Mouse (Mus musculus) limb, embryonic 11.5 days (tissue): ENCODE results near the gene Serinc2. TPM values are rescaled to one million over a fixed set of nuclear protein-coding genes. Genes with fewer than 3 reads are reported as not detected.

Experiments
- ATAC-seq: fragments of 200-750 bp; cut with Nextera tagmentation; 2 replicates; pipeline ENCODE4 v1.8.0; 2017; ENCODE audit warnings: low read depth; ENCODE audit not compliant: insufficient number of reproducible peaks, low FRiP score, low TSS enrichment
- DNase-seq: peaks from one replicate; pipeline ENCODE4 v3.0.0-alpha.2; 2015; ENCODE audit warnings: low spot score
- H3K27ac ChIP-seq: fragments of 300-500 bp; sonication (generic); replicated peaks from 2 replicates; pipeline ENCODE4 v1.5.1; 2014; ENCODE audit warnings: low read depth, mild to moderate bottlenecking, low read length
- H3K27me3 ChIP-seq: fragments of 300-500 bp; sonication (generic); 2 replicates; pipeline ENCODE4 v1.6.1; 2014; ENCODE audit warnings: mild to moderate bottlenecking, low read length, mixed read lengths; ENCODE audit not compliant: control insufficient read depth, insufficient read depth
- H3K36me3 ChIP-seq: fragments of 300-500 bp; sonication (generic); 2 replicates; pipeline ENCODE4 v1.6.1; 2014; ENCODE audit warnings: mild to moderate bottlenecking, low read length, moderate library complexity, mixed read lengths; ENCODE audit not compliant: control insufficient read depth, insufficient read depth
- H3K4me1 ChIP-seq: fragments of 300-500 bp; sonication (generic); 2 replicates; pipeline ENCODE4 v1.6.1; 2014; ENCODE audit warnings: low read length, mixed read lengths; ENCODE audit not compliant: control insufficient read depth, insufficient read depth
- H3K4me2 ChIP-seq: fragments of 300-500 bp; sonication (generic); 2 replicates; pipeline ENCODE4 v1.6.1; 2014; ENCODE audit warnings: low read depth, mild to moderate bottlenecking, moderate library complexity; ENCODE audit not compliant: severe bottlenecking
- H3K4me3 ChIP-seq: fragments of 300-500 bp; sonication (generic); 2 replicates; pipeline ENCODE4 v1.5.1; 2014; ENCODE audit warnings: low read depth, low read length
- H3K9ac ChIP-seq: fragments of 300-500 bp; sonication (generic); 2 replicates; pipeline ENCODE4 v1.6.1; 2014; ENCODE audit warnings: mild to moderate bottlenecking, low read length
- H3K9me3 ChIP-seq: fragments of 300-500 bp; sonication (generic); 2 replicates; pipeline ENCODE4 v1.6.1; 2016; ENCODE audit warnings: low read length; ENCODE audit not compliant: control insufficient read depth
- WGBS: fragments of 180-500 bp; shearing (Covaris S2); extraction: QIAGEN DNeasy Blood & Tissue Kit; methylation state at CpG from one replicate; pipeline ENCODE4 v1.1.7; 2014; 5-methylcytosine and 5-hydroxymethylcytosine counted together
- polyA plus RNA-seq: library from polyadenylated mRNA; unstranded; fragments of >200 nt; fragmentation: Nextera tagmentation; extraction: Ambion mirVana; gene quantifications from 2 replicates; pipeline ENCODE4 v1.2.1, GENCODE M21; 2014

Serinc2 gene
- polyA plus RNA-seq, 1 experiment from 2014 or later = 136 TPM

GRCm38 (mm10) chr4:130306796-130307630 is 28.0 kb upstream of the Serinc2 start:
- no peak for ATAC-seq
- Histone ChIP-seq H3K27me3 (peaks cover 36% of the 10 kb centered on the region), H3K4me2 (no peak overlapping the region), H3K27ac (no peak overlapping the region), H3K9ac (no peak overlapping the region), H3K9me3 (no peaks in the 10 kb centered on the region), H3K36me3 (no peaks in the 10 kb centered on the region), H3K4me3 (no peak overlapping the region), H3K4me1 (peaks cover 14% of the 10 kb centered on the region; the same call in 1 of the 2 replicates)
- no peak for DNase-seq
- WGBS = 76% methylated on average over 10 of the region's 10 CpGs

GRCm38 (mm10) chr4:130304746-130305145 is 25.7 kb upstream of the Serinc2 start:
- H3K9me3 ChIP-seq = no peaks in the 10 kb centered on the region
- ATAC-seq (no peak), DNase-seq (no peak)
- H3K4me1 ChIP-seq = peaks cover 14% of the 10 kb centered on the region; the same call in 1 of the 2 replicates
- no peak overlapping the region for H3K9ac ChIP-seq
- H3K4me3 ChIP-seq = no peak overlapping the region
- H3K27ac ChIP-seq = no peak overlapping the region
- H3K4me2 ChIP-seq = no peak overlapping the region
- H3K27me3 ChIP-seq = peaks cover 31% of the 10 kb centered on the region
- H3K36me3 ChIP-seq = no peaks in the 10 kb centered on the region
- 17% methylated on average over 3 of the region's 3 CpGs for WGBS

GRCm38 (mm10) chr4:130302285-130302870 is 23.4 kb upstream of the Serinc2 start:
- H3K9me3 ChIP-seq = no peaks in the 10 kb centered on the region
- 67% methylated on average over 12 of the region's 12 CpGs for WGBS
- no peak overlapping the region for H3K4me2 ChIP-seq
- DNase-seq (no peak), ATAC-seq (no peak)
- H3K36me3 ChIP-seq = no peaks in the 10 kb centered on the region
- no peak overlapping the region for H3K4me3 ChIP-seq
- H3K9ac ChIP-seq = no peak overlapping the region
- H3K4me1 ChIP-seq = no peaks in the 10 kb centered on the region
- peaks cover 8% of the 10 kb centered on the region for H3K27me3 ChIP-seq
- no peak overlapping the region for H3K27ac ChIP-seq

- DNase-seq (no peak), ATAC-seq (no peak)
- Histone ChIP-seq H3K36me3 (no peaks in the 10 kb centered on the region), H3K27ac (no peak overlapping the region), H3K9ac (no peak overlapping the region), H3K9me3 (no peaks in the 10 kb centered on the region), H3K27me3 (no peaks in the 10 kb centered on the region), H3K4me3 (no peak overlapping the region), H3K4me2 (no peak overlapping the region), H3K4me1 (no peaks in the 10 kb centered on the region)
- WGBS = 74% methylated on average over 8 of the region's 8 CpGs
These were observed 20.6 kb upstream of the Serinc2 start for GRCm38 (mm10) chr4:130299629-130300018.

GRCm38 (mm10) chr4:130298877-130299628 is 20.0 kb upstream of the Serinc2 start:
- Histone ChIP-seq H3K27me3 (no peaks in the 10 kb centered on the region), H3K4me1 (no peaks in the 10 kb centered on the region), H3K4me3 (no peak overlapping the region), H3K4me2 (no peak overlapping the region), H3K9ac (no peak overlapping the region), H3K36me3 (no peaks in the 10 kb centered on the region), H3K27ac (no peak overlapping the region), H3K9me3 (no peaks in the 10 kb centered on the region)
- DNase-seq (no peak), ATAC-seq (no peak)
- WGBS = 73% methylated on average over 11 of the region's 11 CpGs

GRCm38 (mm10) chr4:130297123-130297529 is 18.1 kb upstream of the Serinc2 start:
- no peaks in the 10 kb centered on the region for H3K9me3 ChIP-seq
- no peaks in the 10 kb centered on the region for H3K36me3 ChIP-seq
- peak; percentile 57 for DNase-seq
- H3K4me3 ChIP-seq = no peak overlapping the region
- no peak overlapping the region for H3K27ac ChIP-seq
- H3K4me1 ChIP-seq = no peaks in the 10 kb centered on the region
- no peak for ATAC-seq
- WGBS = 30% methylated on average over 13 of the region's 13 CpGs
- H3K4me2 ChIP-seq = no peak overlapping the region
- no peak overlapping the region for H3K9ac ChIP-seq
- H3K27me3 ChIP-seq = no peaks in the 10 kb centered on the region

GRCm38 (mm10) chr4:130296243-130296965 is 17.4 kb upstream of the Serinc2 start:
- H3K4me3 ChIP-seq = no peak overlapping the region
- H3K27ac ChIP-seq = no peak overlapping the region
- no peaks in the 10 kb centered on the region for H3K4me1 ChIP-seq
- no peak overlapping the region for H3K9ac ChIP-seq
- WGBS = 87% methylated on average over 13 of the region's 13 CpGs
- no peaks in the 10 kb centered on the region for H3K36me3 ChIP-seq
- DNase-seq = no peak
- H3K27me3 ChIP-seq = no peaks in the 10 kb centered on the region
- no peaks in the 10 kb centered on the region for H3K9me3 ChIP-seq
- no peak for ATAC-seq
- no peak overlapping the region for H3K4me2 ChIP-seq
